Mouse (Mus musculus) T-helper 17 cell (primary cell): ENCODE results near the gene Evl.
"Not testable (repeated sequence)": the region's sequence is repeated elsewhere in the genome, so short reads cannot be mapped to it uniquely, and the experiment has no call there.

Experiments
- in situ Hi-C, 2 experiments: fragments of 300-600 bp; cut with MboI, MseI; formaldehyde crosslinking; loops; 1 replicate in 1 of 2; 2 replicates in 1 of 2; pipeline ENCODE4 v1.15.1; 2025; ENCODE audit warnings: high pct_unique_total_duplicates in 2 of 2

Gene Evl

DNA sequence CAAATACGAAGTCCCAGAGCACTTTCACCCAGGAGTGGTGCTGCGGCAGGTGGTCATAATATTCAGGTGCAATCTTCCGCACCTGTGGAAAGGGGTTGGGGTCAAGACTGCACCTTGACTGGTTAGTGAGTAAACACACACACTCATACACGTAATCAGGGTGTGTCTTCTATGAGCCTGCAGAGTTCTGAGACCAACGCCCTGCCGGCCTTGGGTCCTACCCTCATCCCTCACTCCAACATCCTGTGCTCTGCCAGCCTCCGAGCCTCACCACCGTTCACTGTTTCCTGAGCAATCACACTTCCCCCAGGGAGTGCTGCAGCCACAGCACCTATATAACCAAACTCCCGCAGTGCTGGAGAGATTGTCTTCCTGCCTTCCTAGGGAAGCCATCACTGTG, 136.0 kb downstream of the Evl start:
- in situ Hi-C loops = no loop called here

DNA sequence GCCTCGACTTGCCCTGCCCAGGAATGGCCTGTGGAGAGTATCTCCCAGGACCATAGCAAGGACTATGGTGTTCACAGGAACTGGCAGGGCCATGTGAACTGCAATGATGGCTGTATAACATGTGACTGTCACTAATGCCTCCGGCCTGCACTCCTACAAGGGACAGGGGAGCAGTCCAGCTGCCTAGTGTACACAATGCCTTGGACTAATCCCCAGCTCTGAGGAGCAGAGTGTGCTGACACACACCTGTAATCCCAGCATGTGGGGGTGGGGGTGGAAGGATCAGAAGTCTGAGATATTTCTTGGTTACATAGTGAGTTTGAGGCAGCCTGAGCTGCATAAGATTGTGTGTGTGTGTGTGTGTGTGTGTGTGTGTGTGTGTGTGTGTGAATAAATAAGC, 139.1 kb downstream of the Evl start:
- in situ Hi-C loops = no loop called here

DNA sequence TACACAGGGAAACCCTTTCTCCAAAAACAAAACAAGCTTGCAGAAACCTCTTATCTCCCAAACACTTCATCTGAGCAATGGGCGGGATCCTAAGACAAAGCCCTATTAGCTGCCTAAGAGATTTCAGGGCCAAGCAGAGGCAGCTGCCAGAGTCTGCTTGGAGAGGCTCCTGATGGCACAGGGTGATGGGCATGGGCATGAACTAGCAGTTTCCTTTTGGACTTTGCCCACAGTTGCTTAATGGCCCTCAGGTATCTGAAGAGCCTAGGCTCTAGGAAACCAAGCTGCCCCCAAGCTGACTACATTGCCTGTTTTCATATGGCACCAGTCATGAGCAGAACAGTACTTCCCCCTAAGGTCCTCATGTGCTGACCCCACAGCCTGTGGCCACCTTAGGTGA, 139.7 kb downstream of the Evl start:
- in situ Hi-C loops = no loop called here

DNA sequence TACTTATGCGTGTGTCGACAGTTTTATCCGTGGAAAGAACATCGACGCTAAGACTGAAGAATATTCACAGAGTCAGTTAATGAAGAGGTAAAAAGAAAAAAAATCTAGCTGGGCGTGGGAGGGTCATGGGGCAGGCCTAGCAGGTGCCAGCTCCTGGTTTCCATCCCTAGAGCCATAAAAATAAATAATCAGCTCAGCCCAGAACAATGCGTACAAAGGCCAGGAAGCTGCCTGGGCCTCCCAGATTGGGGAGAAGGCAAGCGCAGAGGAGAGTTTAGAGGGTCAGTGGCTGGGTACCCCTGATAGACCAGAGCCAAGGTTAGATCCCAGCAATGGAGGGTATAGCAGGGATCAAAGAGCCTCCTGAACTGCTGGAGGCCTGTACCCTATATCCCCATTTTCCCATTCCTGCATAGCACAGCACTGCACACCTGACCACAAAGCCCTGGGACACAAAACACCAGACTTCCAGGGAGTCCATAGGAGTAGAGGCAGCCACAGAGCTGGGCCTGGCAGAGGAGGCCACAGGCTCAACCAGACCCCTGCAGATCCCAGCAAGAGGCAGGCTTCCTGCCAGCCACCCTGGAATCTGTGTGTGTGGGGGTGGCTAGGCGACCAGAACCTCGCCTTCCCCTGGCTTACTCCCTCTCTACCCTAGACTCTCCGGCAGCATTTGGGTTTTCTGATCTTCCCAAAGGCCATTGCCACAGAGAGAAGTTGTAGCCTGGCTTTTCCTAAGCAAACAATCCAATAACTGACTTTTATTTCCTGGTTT, 144.4 kb downstream of the Evl start:
- in situ Hi-C loops = no loop called here

DNA sequence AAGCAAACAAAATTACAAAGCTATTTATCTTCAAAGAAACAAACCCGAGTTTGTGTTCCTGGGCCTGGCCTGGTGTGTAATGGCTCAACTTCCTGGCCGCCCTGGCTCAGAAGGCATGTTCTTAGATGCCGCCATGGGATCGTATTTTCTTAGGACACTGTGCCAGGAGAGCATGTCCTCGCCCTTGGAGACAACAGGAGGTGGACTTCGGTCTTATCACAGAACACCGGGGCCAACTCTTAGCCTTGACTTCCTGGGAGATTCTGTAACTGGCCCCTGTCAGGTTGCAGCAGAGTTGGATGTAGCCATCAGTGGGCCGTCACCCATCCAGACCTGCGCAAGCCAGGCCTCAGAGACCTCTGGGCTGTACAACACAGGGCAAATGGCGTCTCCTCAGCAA, 145.1 kb downstream of the Evl start:
- in situ Hi-C loops = no loop called here

DNA sequence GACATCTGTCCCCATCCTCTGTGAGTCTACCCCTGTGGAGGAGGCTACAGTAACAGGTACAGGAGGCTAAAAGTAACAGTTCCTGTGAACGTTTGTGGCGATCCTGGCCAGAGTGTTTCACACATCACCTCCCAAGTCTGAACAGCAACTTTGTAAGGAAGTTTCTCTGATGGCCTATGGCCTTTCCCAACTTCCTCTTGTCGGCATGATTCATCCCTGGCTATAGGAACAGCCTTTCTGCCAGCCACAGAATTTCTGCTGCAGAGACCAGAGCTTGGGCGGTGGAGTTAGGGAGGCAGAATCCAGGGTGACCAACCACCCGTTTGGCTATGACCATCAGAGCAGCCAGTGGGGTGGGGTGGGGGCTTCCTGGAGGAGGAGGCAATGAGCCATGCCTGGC, 145.5 kb downstream of the Evl start:
- in situ Hi-C loops = no loop called here

DNA sequence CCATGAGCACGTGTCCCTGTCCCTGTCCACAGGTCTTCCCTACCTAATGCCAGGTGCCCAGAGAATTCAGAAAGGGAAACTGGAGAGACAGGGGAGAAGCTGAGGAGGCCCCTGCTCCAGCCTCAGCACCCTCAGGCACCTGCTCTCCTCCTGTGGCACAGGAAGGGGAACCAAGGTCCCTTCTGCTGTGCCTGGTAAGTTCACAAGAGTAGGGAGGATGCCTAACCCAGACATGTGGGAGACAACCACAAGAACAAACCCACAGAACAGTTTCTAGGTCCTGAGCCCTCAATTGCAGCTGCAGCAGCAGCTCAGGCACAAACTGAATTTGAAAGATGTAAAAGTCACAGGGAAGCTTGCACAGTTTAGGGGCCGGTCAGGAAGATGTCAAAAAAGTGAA, 146.7 kb downstream of the Evl start:
- in situ Hi-C loops = no loop called here

DNA sequence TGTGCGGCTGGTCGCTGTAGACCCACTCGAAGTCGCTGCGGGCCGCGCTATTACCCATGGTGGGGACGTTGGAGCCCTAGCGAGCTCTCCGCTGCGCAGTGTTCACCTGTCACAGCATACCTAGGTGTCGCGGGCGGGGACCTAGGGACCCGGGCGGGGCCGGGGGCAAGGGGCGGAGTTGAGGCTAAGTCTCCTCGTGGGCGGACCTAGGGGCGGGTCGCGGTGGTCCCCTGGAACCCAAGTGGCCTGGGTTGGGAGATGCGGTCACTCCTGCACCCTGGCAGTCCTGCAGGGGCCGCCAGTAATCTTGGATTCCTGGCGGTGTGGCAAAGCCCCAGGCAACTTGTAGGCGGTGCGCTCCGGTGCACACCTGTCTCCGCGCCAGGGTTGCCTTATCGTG, 147.7 kb downstream of the Evl start, which contains the start of gene Degs2:
Degs2 (minus strand) TSS at position 131 of the 400 bp plus-strand sequence.
- in situ Hi-C loops = no loop called here

DNA sequence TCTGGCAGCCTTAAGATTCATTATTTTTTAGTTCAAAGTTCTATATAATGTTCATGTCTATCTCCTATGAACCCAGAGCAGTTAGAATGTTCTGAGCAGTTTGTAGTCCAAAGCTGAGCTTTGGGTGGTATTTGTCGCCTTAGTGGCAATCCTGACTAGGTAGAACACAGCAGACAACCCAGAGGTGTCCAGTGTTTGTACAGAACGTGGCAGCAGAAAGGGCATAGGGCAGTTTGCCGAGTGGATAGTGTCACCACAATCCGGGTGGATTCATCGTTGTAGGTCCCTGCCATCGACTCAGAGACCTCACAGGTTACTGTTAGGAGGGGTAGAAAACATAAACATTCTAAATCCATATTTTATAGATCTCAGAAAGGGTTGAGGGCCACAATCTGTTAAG, 151.0 kb downstream of the Evl start:
- in situ Hi-C loops = no loop called here

DNA sequence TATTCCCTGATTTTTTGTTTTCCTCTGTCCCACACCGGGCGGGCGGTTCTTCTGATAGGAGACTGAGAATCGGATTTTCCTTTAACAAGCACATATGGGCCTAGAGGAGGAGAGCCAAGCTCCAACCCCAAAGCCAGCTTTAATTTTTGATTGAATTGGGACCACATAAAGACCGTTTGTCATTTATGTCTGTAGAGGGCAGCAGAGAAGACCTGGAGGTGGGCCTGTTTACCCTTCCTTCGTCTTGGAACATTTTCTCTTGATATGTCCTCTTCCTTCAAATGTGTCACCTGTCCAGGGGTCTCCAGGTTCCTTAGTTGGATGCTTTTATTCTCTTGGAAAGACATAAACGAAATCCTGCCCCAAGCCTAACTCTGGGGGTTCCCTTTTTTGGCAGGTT, 151.6 kb downstream of the Evl start:
- in situ Hi-C loops = no loop called here

DNA sequence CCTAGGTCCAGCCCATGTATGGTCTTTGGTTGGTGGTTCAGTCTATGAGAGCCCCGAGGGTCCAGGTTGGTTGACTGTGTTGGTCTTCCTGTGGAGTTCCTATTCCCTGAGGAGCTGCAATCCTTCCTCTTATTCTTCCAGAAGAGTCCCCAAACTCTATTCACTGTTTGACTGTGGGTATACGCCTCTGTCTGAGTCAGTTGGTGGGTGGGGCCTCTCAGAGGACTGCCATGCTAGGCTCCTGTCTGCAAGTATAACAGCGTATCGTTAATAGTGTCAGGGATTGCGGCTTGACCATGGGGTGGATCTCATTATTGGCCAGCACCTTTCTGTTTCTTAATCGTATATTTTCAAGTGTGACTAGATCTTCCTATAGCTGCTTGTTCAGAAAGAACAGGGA, 154.9 kb downstream of the Evl start:
- in situ Hi-C loops = no loop called here

DNA sequence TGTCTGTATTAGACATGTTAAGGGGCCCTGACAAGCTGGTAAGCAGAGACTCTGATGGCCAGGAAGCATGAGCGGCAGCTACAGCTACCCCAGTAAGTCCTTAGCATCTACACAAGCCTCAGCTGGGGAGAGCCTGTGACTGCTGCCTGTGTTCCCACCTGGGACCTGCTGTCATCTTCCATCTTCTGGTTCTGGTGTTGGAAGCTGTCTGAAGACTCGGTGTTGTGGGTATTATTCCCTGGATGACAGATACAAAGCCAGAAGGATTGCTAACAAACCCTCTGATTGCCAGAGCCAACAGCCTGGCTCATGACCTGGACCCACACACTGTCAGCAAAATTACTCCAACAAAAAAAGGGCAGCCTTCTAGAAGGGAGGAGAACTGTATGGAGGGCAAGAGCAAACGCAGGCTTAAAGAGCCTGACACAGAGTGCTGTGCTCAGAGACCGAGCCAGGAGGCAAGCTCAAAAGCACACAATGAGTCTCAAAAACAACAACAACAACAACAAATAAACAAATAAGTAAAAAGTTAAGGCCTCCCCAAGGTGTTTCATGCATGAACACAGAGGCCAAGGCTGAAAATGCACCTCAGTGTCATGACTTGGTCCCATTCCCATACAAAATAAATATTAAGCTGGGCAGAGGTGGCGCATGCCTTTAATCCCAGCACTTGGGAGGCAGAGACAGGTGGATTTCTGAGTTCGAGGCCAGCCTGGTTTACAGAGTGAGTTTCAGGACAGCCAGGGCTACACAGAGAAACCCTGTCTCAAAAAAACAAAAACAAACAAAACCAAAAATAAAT, 155.6 kb downstream of the Evl start:
- in situ Hi-C loops = no loop called here

DNA sequence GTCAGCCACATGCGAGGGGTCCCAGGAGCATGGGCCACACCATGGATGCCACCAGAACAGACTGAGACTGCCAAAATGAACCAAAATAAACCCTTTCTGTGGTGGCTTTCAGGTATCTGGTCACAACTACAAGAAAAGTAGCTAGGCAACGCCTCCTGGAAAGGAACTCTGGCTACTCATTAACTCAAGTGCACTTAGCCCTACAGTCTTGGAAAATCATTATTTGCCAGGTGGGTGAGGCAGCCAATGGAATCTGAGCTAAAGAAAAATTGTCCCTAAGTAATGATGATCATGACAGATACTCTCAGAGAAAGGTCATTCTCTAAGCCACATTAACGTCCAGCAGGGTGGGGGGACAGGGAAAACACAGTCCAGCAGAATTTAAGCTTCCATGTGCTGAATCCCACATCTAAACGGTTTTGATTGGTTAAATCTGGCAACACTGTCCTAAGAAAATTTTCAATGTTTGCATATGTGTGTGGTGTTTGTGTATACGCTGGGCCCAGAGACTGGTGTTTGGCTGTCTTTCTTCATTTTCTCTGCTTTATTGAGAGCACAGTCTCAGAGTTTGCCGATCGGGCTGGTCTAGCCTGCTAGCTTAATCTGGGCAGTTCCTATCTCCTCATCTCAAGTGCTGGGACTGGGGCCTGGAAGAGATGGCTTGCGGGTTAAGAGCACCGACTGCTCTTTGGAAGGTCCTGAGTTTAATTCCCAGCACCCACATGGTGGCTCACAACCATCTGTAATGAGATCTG, 156.5 kb downstream of the Evl start:
- in situ Hi-C loops = no loop called here

DNA sequence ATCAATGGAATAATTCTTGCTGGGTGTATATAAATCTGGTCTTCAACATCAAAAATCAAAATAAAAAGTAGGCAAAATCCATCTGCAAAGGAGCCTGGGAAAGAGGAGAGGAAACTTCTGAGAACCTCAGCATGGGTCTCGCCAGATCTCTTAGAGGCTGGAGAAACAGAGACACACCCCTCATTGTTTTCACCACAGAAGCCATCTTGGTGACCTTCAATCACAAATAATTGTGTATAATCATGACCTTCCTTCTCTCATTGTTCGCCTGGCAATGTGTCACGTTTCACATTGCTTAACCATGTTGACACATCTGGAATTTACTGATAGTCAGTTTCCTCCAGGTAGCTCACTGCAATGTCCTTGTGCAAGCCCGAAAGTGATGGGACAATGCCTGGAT, 158.0 kb downstream of the Evl start:
- in situ Hi-C loops = no loop called here

DNA sequence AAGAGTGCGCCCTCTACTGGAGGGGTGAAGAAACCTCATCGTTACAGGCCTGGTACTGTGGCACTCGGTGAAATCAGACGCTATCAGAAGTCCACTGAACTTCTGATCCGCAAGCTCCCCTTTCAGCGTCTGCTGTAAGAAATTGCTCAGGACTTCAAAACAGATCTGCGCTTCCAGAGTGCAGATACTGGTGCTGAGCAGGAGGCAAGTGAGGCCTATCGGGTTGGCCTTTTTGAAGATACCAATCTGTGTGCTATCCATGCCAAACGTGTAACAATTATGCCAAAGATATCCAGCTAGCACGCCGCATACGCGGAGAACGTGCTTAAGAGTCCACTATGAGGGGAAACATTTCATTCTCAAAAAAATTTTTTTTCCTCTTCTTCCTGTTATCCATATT, 159.5 kb downstream of the Evl start:
- in situ Hi-C loops = not testable (repeated sequence)

DNA sequence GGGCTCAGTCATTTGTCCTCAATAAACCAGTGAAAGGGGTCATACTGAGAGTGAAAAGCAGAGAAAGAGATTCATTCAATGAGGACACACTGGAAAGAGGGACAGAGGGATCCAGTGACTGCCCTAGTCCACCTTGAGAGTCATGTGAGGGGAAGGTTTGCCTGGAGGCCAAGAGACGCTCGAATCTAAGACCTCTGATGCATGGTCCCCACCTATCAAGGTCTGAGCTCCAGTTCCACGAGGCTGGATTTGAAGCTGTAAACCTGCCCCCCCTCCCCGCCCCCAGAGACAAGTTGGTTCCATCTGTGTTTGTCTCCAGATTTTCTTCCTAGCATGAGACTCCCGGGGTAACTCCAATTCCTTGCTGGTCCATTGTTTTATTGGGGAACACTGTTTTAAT, 161.3 kb downstream of the Evl start:
- in situ Hi-C loops = no loop called here

DNA sequence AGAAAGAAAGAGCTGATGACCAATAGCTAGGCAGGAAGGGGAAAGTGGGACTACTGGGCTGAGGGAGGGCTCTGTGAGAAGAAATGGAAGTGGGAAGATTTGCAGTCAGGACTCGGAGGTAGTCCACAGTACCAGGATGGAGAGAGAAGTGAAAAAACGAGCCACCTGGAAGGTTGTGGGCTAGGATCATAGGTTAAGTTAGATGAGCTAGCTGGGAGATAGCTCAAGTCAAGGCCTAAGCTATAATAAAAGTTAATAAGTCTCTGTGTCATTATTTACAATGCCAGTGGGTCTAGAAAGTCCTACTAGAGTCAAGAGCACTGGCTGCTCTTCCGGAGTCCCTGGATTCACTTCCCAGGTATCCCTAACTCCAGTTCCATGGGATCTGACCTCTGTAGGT, 164.0 kb downstream of the Evl start:
- in situ Hi-C loops = no loop called here

DNA sequence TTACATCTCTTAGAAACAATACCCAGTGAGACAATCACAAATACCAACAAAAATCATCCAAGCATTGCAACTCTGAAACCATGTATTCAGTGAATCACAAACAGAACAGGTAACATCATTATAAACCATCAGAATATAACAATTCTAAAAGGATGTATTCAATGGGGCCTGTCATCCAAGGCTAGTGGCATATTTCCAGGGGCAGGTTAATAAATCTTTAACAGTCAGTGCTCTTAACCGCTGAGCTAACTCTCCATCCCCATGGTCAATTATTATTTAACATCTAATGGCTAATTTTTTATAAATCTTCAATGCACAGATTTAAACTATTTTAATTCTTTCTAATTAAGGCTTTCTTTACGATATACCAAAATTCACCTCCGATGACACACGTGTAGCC, 167.9 kb downstream of the Evl start:
- in situ Hi-C loops = no loop called here

DNA sequence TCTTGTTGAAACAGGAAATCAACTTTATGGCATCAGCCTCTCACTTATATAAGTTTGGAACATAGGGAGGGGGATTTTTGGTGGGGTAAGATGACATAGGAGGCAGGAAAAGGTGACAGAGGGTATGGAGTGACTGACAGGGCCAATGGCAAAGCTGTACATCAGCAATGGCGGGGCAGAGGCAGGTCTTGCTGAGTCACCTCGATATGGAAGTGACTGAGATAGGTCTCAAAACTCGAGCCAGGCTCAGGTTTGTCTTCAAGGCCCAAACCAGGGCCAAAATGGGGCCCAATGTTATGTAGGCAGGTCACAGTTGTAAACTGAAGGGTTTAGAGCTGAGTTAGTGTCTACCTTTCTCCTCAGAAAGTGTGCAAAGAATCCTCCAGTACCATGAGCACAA, 169.3 kb downstream of the Evl start:
- in situ Hi-C loops = no loop called here

DNA sequence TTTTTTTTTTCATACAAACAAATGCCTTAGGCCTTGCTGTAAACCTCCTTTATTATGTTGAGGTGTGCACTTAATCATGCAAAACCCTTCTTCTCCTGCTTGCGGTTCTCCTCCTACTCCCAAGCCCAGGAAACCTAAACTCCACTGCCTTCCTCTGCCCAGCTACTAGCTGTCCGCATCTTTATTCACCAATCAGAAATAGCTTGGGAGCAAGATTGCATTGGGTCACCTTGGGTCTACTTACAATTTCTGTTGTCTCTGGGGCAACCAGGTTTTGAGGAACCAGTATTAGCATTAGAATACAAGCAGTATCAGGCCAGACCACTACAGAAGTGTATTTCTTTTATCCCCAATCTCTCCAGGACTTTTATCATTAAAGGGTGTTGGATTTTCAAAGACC, 179.9 kb downstream of the Evl start:
- in situ Hi-C loops = loop anchor here in 1 of 2 experiments (10.0 kb wide), 1 partner anchor 1250 kb away; the partner anchor contains the start of gene 3110018I06Rik

DNA sequence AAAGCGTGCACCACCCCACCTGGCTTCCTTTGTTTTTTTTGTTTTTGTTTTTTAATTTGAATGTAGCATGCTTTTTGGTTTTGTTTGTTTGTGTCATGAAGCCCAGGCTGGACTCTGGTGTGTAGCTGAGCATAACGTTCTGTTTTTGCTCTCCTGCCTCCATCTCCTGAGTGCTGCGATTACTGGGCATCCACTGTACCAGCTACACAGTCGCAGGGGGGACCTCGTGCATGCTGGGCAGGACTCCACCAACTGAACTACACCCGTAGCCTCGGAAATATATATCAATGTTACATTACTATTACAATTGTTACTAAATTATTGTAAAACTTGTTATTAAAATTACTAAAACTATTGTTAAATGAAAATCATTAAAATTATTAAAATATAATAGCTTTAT, 183.3 kb downstream of the Evl start:
- in situ Hi-C loops = loop anchor here in 1 of 2 experiments (10.0 kb wide), 1 partner anchor 1253 kb away; the partner anchor contains the start of gene 3110018I06Rik
